Mouse (Mus musculus) heart, adult 18-20 months (tissue): ENCODE results near the gene Dennd1c. TPM values are rescaled to one million over a fixed set of nuclear protein-coding genes. Genes with fewer than 3 reads are reported as not detected.
"Not testable (repeated sequence)": the region's sequence is repeated elsewhere in the genome, so short reads cannot be mapped to it uniquely, and the experiment has no call there.

Source experiments
- DNase-seq, 2 experiments: peaks; one replicate each; pipeline ENCODE4 v3.0.0; 2021 to 2022; ENCODE audit warnings: mixed read lengths in 1 of 2
- total RNA-seq, 2 experiments: library from RNA; stranded (reverse); gene quantifications; 2 replicates each; pipeline ENCODE4 v1.2.3; 2021

The Dennd1c gene
- total RNA-seq, 2 experiments from 2014 or later = 0.60 to 3.0 TPM

GRCm38 (mm10) chr17:57095855-57096622 lies 17.7 kb upstream of the Dennd1c start:
- DNase-seq = peak; percentile 77 to 86

GRCm38 (mm10) chr17:57094222-57094621 lies 15.9 kb upstream of the Dennd1c start:
- DNase-seq = no peak

GRCm38 (mm10) chr17:57087049-57087832 lies 8.9 kb upstream of the Dennd1c start, which contains the start of gene Tubb4a:
Gene Tubb4a, minus strand, starts transcription at chr17:57087782.
- peak in 1 of 2 experiments; percentile 34 for DNase-seq

GRCm38 (mm10) chr17:57085970-57086757 lies 7.8 kb upstream of the Dennd1c start:
- no peak for DNase-seq

GRCm38 (mm10) chr17:57082481-57082880 lies 4.2 kb upstream of the Dennd1c start:
- no peak for DNase-seq

- DNase-seq = no peak
Measured at GRCm38 (mm10) chr17:57081234-57081842, 3.0 kb upstream of the Dennd1c start.

- no peak for DNase-seq
Measured at GRCm38 (mm10) chr17:57079919-57080318, 1.6 kb upstream of the Dennd1c start.

GRCm38 (mm10) chr17:57076916-57077315 lies 1.4 kb downstream of the Dennd1c start:
- no peak for DNase-seq

- DNase-seq = no peak
Measured at GRCm38 (mm10) chr17:57070699-57071098, 7.6 kb downstream of the Dennd1c start.

- DNase-seq = no peak
Measured at GRCm38 (mm10) chr17:57070272-57070671, 8.0 kb downstream of the Dennd1c start.

GRCm38 (mm10) chr17:57066908-57067307 lies 11.4 kb downstream of the Dennd1c start:
- no peak for DNase-seq

- no peak for DNase-seq
Measured at GRCm38 (mm10) chr17:57063031-57063430, 15.3 kb downstream of the Dennd1c start.

GRCm38 (mm10) chr17:57062548-57062947 lies 15.8 kb downstream of the Dennd1c start:
- no peak for DNase-seq

- no peak for DNase-seq
Measured at GRCm38 (mm10) chr17:57062011-57062521, 16.2 kb downstream of the Dennd1c start.

- DNase-seq = no peak
Measured at GRCm38 (mm10) chr17:57061069-57061468, 17.2 kb downstream of the Dennd1c start.

GRCm38 (mm10) chr17:57060231-57060801 lies 18.0 kb downstream of the Dennd1c start:
- DNase-seq = peak; percentile 97 to 98

GRCm38 (mm10) chr17:57059486-57059977 lies 18.8 kb downstream of the Dennd1c start, which contains the start of gene Slc25a23:
Gene Slc25a23, minus strand, starts transcription at chr17:57059863.
- peak; percentile 66 to 74 for DNase-seq

- peak; percentile 54 to 62 for DNase-seq
Measured at GRCm38 (mm10) chr17:57058891-57059485, 19.3 kb downstream of the Dennd1c start, which contains the start of gene Crb3. Gene Crb3, plus strand, starts transcription at chr17:57059105.

GRCm38 (mm10) chr17:57056246-57056645 lies 22.1 kb downstream of the Dennd1c start:
- no peak for DNase-seq

- DNase-seq = not testable (repeated sequence)
Measured at GRCm38 (mm10) chr17:57051679-57052078, 26.6 kb downstream of the Dennd1c start.
